Mouse (Mus musculus) G1E (cell line): ENCODE results near the gene Ap2a1.

Source experiments
- CTCF ChIP-seq: IDR thresholded peaks from 2 replicates; pipeline ENCODE4 v1.5.1; 2012; ENCODE audit warnings: low read depth, low read length, inconsistent platforms, mixed read lengths
- GATA1 ChIP-seq: IDR thresholded peaks from 2 replicates; pipeline ENCODE4 v1.6.1; 2012; ENCODE audit warnings: borderline replicate concordance, low read length, inconsistent platforms, mixed read lengths
- TAL1 ChIP-seq: conservative IDR thresholded peaks from 2 replicates; pipeline ENCODE4 v1.6.1; 2012; ENCODE audit warnings: low read depth, low read length, inconsistent platforms, mixed read lengths

GRCm38 (mm10) chr7:44868465-44868864 lies 60.8 kb downstream of the Ap2a1 start:
- TF ChIP-seq CTCF (no peak), GATA1 (no peak), TAL1 (no peak)
